ENCODE assay signal across 9 mouse cellular contexts in genomic region chr10:60115345-60116185, GRCm38 (mm10). TPM values are rescaled to one million over a fixed set of nuclear protein-coding genes. Genes with fewer than 3 reads are reported as not detected.
DNase-seq lines count a peak whose midpoint lies in the region; ATAC-seq and TF ChIP-seq lines count a peak whose summit lies in the region.
"Had no signal": no experiment of that assay in that cellular context is flagged by ENCODE, and none has a peak within 500 bp of the region (broad histone marks: within the 10 kb centered on the region; RNA-seq: fewer than 3 reads in every experiment).

No protein-coding gene starts in this region.

- H3K4me2 ChIP-seq in kidney, embryonic 15.5 days = peak overlapping the region; percentile 42
- H3K4me2 ChIP-seq in midbrain, postnatal 0 days (ENCODE audit: low read depth, low read length, poor library complexity, severe bottlenecking) = peak overlapping the region; percentile 41
- H3K4me2 ChIP-seq: heart, embryonic 15.5 days had no signal

- DNase-seq in kidney, postnatal 14 days = no peak
- peak; percentile 83 to 86 for DNase-seq in cerebellum, postnatal 14 days
- peak; percentile 82 to 83 for DNase-seq in frontal cortex, postnatal 36 days (ENCODE audit: low spot score in 2 of 2)
- DNase-seq in left cerebral cortex, adult 18-20 months (ENCODE audit: low spot score in 2 of 2) = peak; percentile 74 to 79
- peak; percentile 94 for DNase-seq in midbrain, postnatal 0 days (ENCODE audit: low spot score)
- peak; percentile 44 to 64 for DNase-seq in thymus, postnatal 36 days
- no peak for DNase-seq in heart, postnatal 25 days (ENCODE audit: low spot score)

- intact Hi-C loops in heart, postnatal 25 days (cut with DNase I) = no loop called here

- no peaks in the 10 kb centered on the region for H3K36me3 ChIP-seq in kidney, embryonic 15.5 days
- 0 out of 2 replicates have a peak, but pooled peaks cover 10% of the 10 kb centered on the region for H3K36me3 ChIP-seq in midbrain, postnatal 0 days (ENCODE audit: insufficient read depth, low read length)
- H3K36me3 ChIP-seq: heart, embryonic 15.5 days had no signal

- peaks cover 39% of the 10 kb centered on the region for H3K4me1 ChIP-seq in kidney, embryonic 15.5 days
- H3K4me1 ChIP-seq in midbrain, postnatal 0 days (ENCODE audit: insufficient read depth, low read length) = peaks cover 31% of the 10 kb centered on the region

- 15% methylated on average over 14 of the region's 14 CpGs for WGBS in kidney, embryonic 15.5 days
- WGBS in midbrain, postnatal 0 days = 5% methylated on average over 14 of the region's 14 CpGs

- H3K9ac ChIP-seq in kidney, embryonic 15.5 days = no peak overlapping the region
- 0 out of 2 replicates have a peak overlapping the region, but pooled peaks have one; percentile 20 for H3K9ac ChIP-seq in midbrain, postnatal 0 days (replicated peaks; ENCODE audit: low read length, poor library complexity, severe bottlenecking)
- H3K9ac ChIP-seq: heart, embryonic 15.5 days had no signal

- no peak overlapping the region for H3K27ac ChIP-seq in kidney, embryonic 15.5 days
- peak overlapping the region; percentile 83 for H3K27ac ChIP-seq in midbrain, postnatal 0 days (ENCODE audit: low read depth, low read length)
- H3K27ac ChIP-seq: heart, embryonic 15.5 days had no signal

- TF ChIP-seq CTCF in midbrain, postnatal 0 days (IDR thresholded peaks at IDR 0.05) = peak; percentile 9; the same call in 1 of the 2 replicates

- peak; percentile 37; the same call in 1 of the 2 replicates for ATAC-seq in kidney, embryonic 15.5 days (replicated peaks; ENCODE audit: low FRiP score)
- ATAC-seq in midbrain, postnatal 0 days (ENCODE audit: low FRiP score) = peak; percentile 88

- no peaks in the 10 kb centered on the region for H3K27me3 ChIP-seq in kidney, embryonic 15.5 days
- H3K27me3 ChIP-seq in midbrain, postnatal 0 days (ENCODE audit: insufficient read depth, low read length) = no peaks in the 10 kb centered on the region

- H3K4me3 ChIP-seq in kidney, embryonic 15.5 days (replicated peaks) = no peak overlapping the region
- H3K4me3 ChIP-seq in midbrain, postnatal 0 days (ENCODE audit: low read depth, low read length) = peak overlapping the region; percentile 11; the same call in 1 of the 2 replicates
- H3K4me3 ChIP-seq: heart, embryonic 15.5 days had no signal

- H3K9me3 ChIP-seq in kidney, embryonic 15.5 days (replicated peaks) = no peaks in the 10 kb centered on the region
- H3K9me3 ChIP-seq in midbrain, postnatal 0 days (ENCODE audit: low read length) = no peaks in the 10 kb centered on the region
- H3K9me3 ChIP-seq: heart, embryonic 15.5 days had no signal

RNA-seq across cellular contexts. Expression of gene Spock2, which starts 9.5 kb away (rescaled TPM):
- 49.4 and 52.8 TPM in 2 replicates for polyA plus RNA-seq in kidney, embryonic 15.5 days (2015; fragmentation: Nextera tagmentation; extraction: Ambion mirVana)
- total RNA-seq in left cerebral cortex, adult 18-20 months (2021) = 100 to 1,000 TPM; 536 to 539 TPM
- total RNA-seq in midbrain, postnatal 0 days (2014; rRNA removed) = 275 and 308 TPM in 2 replicates
- 109 and 117 TPM in 2 replicates for polyA plus RNA-seq in midbrain, postnatal 0 days (2015; fragmentation: Nextera tagmentation; extraction: Ambion mirVana)
- total RNA-seq in heart, postnatal 25 days (2021) = 10 to 100 TPM; 14.8 to 16.1 TPM

Comparison
In these comparisons a context has a peak if more than half of its experiments do, and no peak if none do; other contexts are left out.
1. DNase-seq: peak in cerebellum, postnatal 14 days (2 of 2), frontal cortex, postnatal 36 days (2 of 2), left cerebral cortex, adult 18-20 months (2 of 2), midbrain, postnatal 0 days (single experiment) and thymus, postnatal 36 days (2 of 2); none in kidney, postnatal 14 days (single experiment) and heart, postnatal 25 days (single experiment).
2. RNA of gene Spock2, which starts 9.5 kb away (total RNA-seq): 536 to 539 TPM in left cerebral cortex, adult 18-20 months and 275 to 308 TPM in midbrain, postnatal 0 days; 14.8 to 16.1 TPM in heart, postnatal 25 days; every median in the first group is over 10 times any median in the second.